In the genomic region with DNA sequence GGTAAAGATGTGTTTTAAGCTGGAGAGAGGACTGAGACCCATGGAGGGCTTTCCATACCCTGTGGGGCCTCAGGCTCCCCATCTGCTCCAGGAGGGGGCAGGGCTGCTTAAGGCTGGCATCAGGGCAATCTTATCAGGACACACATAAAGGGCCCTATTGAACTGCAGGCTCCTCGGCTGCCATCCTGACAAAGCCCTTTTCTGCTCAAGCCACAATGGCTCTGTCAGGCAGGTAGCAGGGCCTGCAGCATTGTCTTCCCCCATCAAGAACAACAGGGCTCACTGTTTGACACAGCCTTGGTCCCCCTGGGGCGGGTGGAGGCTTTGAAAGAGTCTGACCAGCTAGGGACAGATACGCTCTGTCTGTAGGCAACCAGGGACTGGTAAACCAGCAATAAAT, we compare ENCODE assay signal across 15 mouse cellular contexts. TPM values are rescaled to one million over a fixed set of nuclear protein-coding genes. Genes with fewer than 3 reads are reported as not detected.
DNase-seq lines count a peak whose midpoint lies in the region; ATAC-seq lines count a peak whose summit lies in the region.
"Had no signal": no experiment of that assay in that cellular context is flagged by ENCODE, and none has a peak within 500 bp of the region (broad histone marks: within the 10 kb centered on the region; RNA-seq: fewer than 3 reads in every experiment).

No protein-coding gene starts in this region.

- ATAC-seq in frontal cortex, adult (ENCODE audit: low TSS enrichment) = peak; percentile 62; the same call in 1 of the 2 replicates
- no peak for ATAC-seq in granulocyte monocyte progenitor cell, adult 5-6 weeks (replicated peaks; ENCODE audit: poor library complexity, severe bottlenecking)
- ATAC-seq: inflammation-experienced regulatory T-cells, adult 6 months had no signal

- no peak for DNase-seq in frontal cortex, postnatal 25 days (ENCODE audit: low spot score in 2 of 2)
- peak; percentile 4 to 27 for DNase-seq in layer of hippocampus, adult 18-20 months (ENCODE audit: low spot score in 2 of 2)
- no peak for DNase-seq in layer of hippocampus, postnatal 25 days (ENCODE audit: extremely low spot score in 1 of 2, low spot score in 1 of 2)
- peak; percentile 90 for DNase-seq in brain, adult 2 months (ENCODE audit: low read depth, low spot score)
- peak; percentile 80 for DNase-seq in layer of hippocampus, adult 9-11 months
- DNase-seq: cerebellum, adult 8-10 months; lung, adult 18-20 months; lung, postnatal 4 days; midbrain, embryonic 14.5 days; right cerebral cortex, postnatal 4 days; thymus, adult 18-20 months had no signal

RNA-seq across cellular contexts. Expression of a gene that starts 3.6 kb away (rescaled TPM):
- total RNA-seq in layer of hippocampus, adult 18-20 months (2021) = 1 to 10 TPM; 1.4 to 2.1 TPM
- total RNA-seq in layer of hippocampus, postnatal 25 days (2021) = 1 to 10 TPM; 3.3 to 3.7 TPM
- not detected in 2 replicates for total RNA-seq in granulocyte monocyte progenitor cell, adult 5-6 weeks (2014; fragmentation: Nextera tagmentation)
- not detected in 2 replicates for total RNA-seq in granulocyte monocyte progenitor cell, adult 5-6 weeks (2017)
- total RNA-seq: adrenal gland, adult 18-20 months had no signal

Comparison
In these comparisons a context has a peak if more than half of its experiments do, and no peak if none do; other contexts are left out.
1. DNase-seq: peak in layer of hippocampus, adult 18-20 months (2 of 2), brain, adult 2 months (single experiment) and layer of hippocampus, adult 9-11 months (single experiment); none in frontal cortex, postnatal 25 days (0 of 2) and layer of hippocampus, postnatal 25 days (0 of 2).